Mouse (Mus musculus) limb, embryonic 11.5 days (tissue): Measurements from ENCODE around the gene Gm10722. TPM values are rescaled to one million over a fixed set of nuclear protein-coding genes. Genes with fewer than 3 reads are reported as not detected.
"Not testable (repeated sequence)": the region's sequence is repeated elsewhere in the genome, so short reads cannot be mapped to it uniquely, and the experiment has no call there.

Experiments used
- ATAC-seq: fragments of 200-750 bp; cut with Nextera tagmentation; 2 replicates; pipeline ENCODE4 v1.8.0; 2017; ENCODE audit warnings: low read depth; ENCODE audit not compliant: insufficient number of reproducible peaks, low FRiP score, low TSS enrichment
- DNase-seq: peaks from one replicate; pipeline ENCODE4 v3.0.0-alpha.2; 2015; ENCODE audit warnings: low spot score
- H3K27ac ChIP-seq: fragments of 300-500 bp; sonication (generic); replicated peaks from 2 replicates; pipeline ENCODE4 v1.5.1; 2014; ENCODE audit warnings: low read depth, mild to moderate bottlenecking, low read length
- H3K27me3 ChIP-seq: fragments of 300-500 bp; sonication (generic); 2 replicates; pipeline ENCODE4 v1.6.1; 2014; ENCODE audit warnings: mild to moderate bottlenecking, low read length, mixed read lengths; ENCODE audit not compliant: control insufficient read depth, insufficient read depth
- H3K36me3 ChIP-seq: fragments of 300-500 bp; sonication (generic); 2 replicates; pipeline ENCODE4 v1.6.1; 2014; ENCODE audit warnings: mild to moderate bottlenecking, low read length, moderate library complexity, mixed read lengths; ENCODE audit not compliant: control insufficient read depth, insufficient read depth
- H3K4me1 ChIP-seq: fragments of 300-500 bp; sonication (generic); 2 replicates; pipeline ENCODE4 v1.6.1; 2014; ENCODE audit warnings: low read length, mixed read lengths; ENCODE audit not compliant: control insufficient read depth, insufficient read depth
- H3K4me2 ChIP-seq: fragments of 300-500 bp; sonication (generic); 2 replicates; pipeline ENCODE4 v1.6.1; 2014; ENCODE audit warnings: low read depth, mild to moderate bottlenecking, moderate library complexity; ENCODE audit not compliant: severe bottlenecking
- H3K4me3 ChIP-seq: fragments of 300-500 bp; sonication (generic); 2 replicates; pipeline ENCODE4 v1.5.1; 2014; ENCODE audit warnings: low read depth, low read length
- H3K9ac ChIP-seq: fragments of 300-500 bp; sonication (generic); 2 replicates; pipeline ENCODE4 v1.6.1; 2014; ENCODE audit warnings: mild to moderate bottlenecking, low read length
- H3K9me3 ChIP-seq: fragments of 300-500 bp; sonication (generic); 2 replicates; pipeline ENCODE4 v1.6.1; 2016; ENCODE audit warnings: low read length; ENCODE audit not compliant: control insufficient read depth
- WGBS: fragments of 180-500 bp; shearing (Covaris S2); extraction: QIAGEN DNeasy Blood & Tissue Kit; methylation state at CpG from one replicate; pipeline ENCODE4 v1.1.7; 2014; 5-methylcytosine and 5-hydroxymethylcytosine counted together
- polyA plus RNA-seq: library from polyadenylated mRNA; unstranded; fragments of >200 nt; fragmentation: Nextera tagmentation; extraction: Ambion mirVana; gene quantifications from 2 replicates; pipeline ENCODE4 v1.2.1, GENCODE M21; 2014

Gene Gm10722
- polyA plus RNA-seq = not detected in 2 replicates

DNA sequence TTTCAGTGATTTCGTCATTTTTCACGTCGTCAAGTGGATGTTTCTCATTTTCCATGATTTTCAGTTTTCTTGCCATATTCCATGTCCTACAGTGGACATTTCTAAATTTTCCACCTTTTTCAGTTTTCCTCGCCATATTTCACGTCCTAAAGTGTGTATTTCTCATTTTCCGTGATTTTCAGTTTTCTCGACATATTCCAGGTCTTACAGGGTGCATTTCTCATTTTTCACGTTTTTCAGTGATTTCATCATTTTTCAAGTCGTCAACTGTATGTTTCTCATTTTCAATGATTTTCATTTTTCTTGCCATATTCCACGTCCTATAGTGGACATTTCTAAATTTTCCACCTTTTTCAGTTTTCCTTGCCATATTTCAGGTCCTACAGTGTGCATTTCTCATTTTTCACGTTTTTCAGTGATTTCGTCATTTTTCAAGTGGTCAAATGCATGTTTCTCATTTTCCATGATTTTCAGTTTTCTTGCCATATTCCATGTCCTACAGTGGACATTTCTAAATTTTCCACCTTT lies at the start of gene Gm10722:
Gene Gm10722, plus strand, starts transcription at position 478 of the 528 bp plus-strand sequence.
- not testable (repeated sequence) for H3K4me1 ChIP-seq, H3K36me3 ChIP-seq, H3K27ac ChIP-seq, H3K9me3 ChIP-seq, ATAC-seq, H3K4me3 ChIP-seq, H3K4me2 ChIP-seq, H3K9ac ChIP-seq, H3K27me3 ChIP-seq
- peak; percentile 21 for DNase-seq
- 67% methylated on average over 12 of the region's 12 CpGs for WGBS

DNA sequence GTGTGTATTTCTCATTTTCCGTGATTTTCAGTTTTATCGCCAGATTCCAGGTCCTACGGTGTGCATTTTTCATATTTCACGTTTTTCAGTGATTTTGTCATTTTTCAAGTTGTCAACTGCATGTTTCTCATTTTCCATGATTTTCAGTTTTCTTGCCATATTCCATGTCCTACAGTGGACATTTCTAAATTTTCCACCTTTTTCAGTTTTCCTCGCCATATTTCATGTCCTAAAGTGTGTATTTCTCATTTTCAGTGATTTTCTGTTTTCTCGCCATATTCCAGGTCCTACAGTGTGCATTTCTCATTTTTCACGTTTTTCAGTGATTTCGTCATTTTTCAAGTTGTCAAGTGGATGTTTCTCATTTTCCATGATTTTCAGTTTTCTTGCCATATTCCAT lies 284 bp downstream of the Gm10722 start:
- not testable (repeated sequence) for H3K9me3 ChIP-seq, H3K36me3 ChIP-seq, DNase-seq, H3K9ac ChIP-seq, H3K27me3 ChIP-seq, H3K27ac ChIP-seq, ATAC-seq, H3K4me2 ChIP-seq, H3K4me1 ChIP-seq, H3K4me3 ChIP-seq
- WGBS = 66% methylated on average over 8 of the region's 8 CpGs

DNA sequence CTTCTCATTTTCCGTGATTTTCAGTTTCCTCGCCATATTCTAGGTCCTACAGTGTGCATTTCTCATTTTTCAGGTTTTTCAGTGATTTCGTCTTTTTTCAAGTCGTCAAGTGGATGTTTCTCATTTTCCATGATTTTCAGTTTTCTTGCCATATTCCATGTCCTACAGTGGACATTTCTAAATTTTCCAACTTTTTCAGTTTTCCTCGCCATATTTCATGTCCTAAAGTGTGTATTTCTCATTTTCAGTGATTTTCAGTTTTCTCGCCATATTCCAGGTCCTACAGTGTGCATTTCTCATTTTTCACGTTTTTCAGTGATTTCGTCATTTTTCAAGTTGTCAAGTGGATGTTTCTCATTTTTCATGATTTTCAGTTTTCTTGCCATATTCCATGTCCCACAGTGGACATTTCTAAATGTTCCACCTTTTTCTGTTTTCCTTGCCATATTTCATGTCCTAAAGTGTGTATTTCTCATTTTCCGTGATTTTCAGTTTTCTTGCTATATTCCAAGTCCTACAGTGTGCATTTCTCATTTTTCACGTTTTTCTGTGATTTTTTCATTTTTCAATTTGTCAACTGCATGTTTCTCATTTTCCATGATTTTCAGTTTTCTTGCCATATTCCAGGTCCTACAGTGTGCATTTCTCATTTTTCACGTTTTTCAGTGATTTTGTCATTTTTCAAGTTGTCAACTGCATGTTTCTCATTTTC lies 1.4 kb downstream of the Gm10722 start:
- ATAC-seq = peak; percentile 92
- not testable (repeated sequence) for H3K4me3 ChIP-seq, H3K9me3 ChIP-seq, H3K4me2 ChIP-seq, H3K27me3 ChIP-seq, H3K4me1 ChIP-seq, H3K36me3 ChIP-seq, H3K27ac ChIP-seq, H3K9ac ChIP-seq, DNase-seq
- 58% methylated on average over 8 of the region's 11 CpGs for WGBS

DNA sequence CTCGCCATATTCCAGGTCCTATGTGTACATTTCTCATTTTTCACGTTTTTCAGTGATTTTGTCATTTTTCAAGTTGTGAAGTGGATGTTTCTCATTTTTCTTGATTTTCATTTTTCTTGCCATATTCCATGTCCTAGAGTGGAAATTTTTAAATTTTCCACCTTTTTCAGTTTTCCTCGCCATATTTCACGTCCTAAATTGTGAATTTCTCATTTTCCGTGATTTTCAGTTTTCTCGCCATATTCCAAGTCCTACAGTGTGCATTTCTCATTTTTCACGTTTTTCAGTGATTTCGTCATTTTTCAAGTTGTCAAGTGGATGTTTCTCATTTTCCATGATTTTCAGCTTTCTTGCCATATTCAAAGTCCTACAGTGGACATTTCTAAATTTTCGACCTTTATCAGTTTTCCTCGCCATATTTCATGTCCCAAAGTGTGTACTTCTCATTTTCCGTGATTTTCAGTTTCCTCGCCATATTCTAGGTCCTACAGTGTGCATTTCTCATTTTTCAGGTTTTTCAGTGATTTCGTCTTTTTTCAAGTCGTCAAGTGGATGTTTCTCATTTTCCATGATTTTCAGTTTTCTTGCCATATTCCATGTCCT lies 2.2 kb downstream of the Gm10722 start, which contains the start of gene Gm11168:
Gene Gm11168, plus strand, starts transcription at position 553 of the 603 bp plus-strand sequence.
- WGBS = 66% methylated on average over 6 of the region's 14 CpGs

DNA sequence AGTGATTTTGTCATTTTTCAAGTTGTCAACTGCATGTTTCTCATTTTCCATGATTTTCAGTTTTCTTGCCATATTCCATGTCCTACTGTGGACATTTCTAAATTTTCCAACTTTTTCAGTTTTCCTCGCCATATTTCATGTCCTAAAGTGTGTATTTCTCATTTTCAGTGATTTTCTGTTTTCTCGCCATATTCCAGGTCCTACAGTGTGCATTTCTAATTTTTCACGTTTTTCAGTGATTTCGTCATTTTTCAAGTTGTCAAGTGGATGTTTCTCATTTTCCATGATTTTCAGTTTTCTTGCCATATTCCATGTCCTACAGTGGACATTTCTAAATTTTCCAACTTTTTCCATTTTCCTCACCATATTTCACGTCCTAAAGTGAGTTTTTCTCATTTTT lies 5.5 kb downstream of the Gm10722 start:
- ATAC-seq, H3K4me3 ChIP-seq: not testable (repeated sequence)
- WGBS = 83% methylated on average over 1 of the region's 5 CpGs

More for the DNA sequence above, 2.2 kb downstream of the Gm10722 start, which contains the start of gene Gm11168:
- not testable (repeated sequence) for H3K27ac ChIP-seq, H3K27me3 ChIP-seq, H3K4me1 ChIP-seq, H3K9ac ChIP-seq, ATAC-seq, DNase-seq, H3K4me3 ChIP-seq, H3K4me2 ChIP-seq, H3K9me3 ChIP-seq, H3K36me3 ChIP-seq

DNA sequence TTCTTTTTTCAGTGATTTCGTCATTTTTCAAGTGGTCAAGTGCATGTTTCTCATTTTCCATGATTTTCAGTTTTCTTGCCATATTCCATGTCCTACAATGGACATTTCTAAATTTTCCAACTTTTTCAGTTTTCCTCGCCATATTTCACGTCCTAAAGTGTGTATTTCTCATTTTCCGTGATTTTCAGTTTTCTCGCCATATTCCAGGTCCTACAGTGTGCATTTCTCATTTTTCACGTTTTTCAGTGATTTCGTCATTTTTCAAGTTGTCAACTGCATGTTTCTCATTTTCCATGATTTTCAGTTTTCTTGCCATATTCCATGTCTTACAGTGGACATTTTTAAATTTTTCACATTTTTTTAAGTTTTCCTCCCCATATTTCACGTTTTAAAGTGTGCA lies 5.9 kb downstream of the Gm10722 start:
- H3K27ac ChIP-seq, DNase-seq, H3K4me1 ChIP-seq, H3K4me2 ChIP-seq, H3K9me3 ChIP-seq, H3K9ac ChIP-seq, H3K36me3 ChIP-seq, H3K4me3 ChIP-seq, H3K27me3 ChIP-seq: not testable (repeated sequence)
- 69% methylated on average over 7 of the region's 8 CpGs for WGBS
- ATAC-seq = peak; percentile 79

More for the DNA sequence above, 5.5 kb downstream of the Gm10722 start:
- not testable (repeated sequence) for H3K4me2 ChIP-seq, H3K27me3 ChIP-seq, H3K9ac ChIP-seq, H3K27ac ChIP-seq, H3K9me3 ChIP-seq, DNase-seq, H3K36me3 ChIP-seq, H3K4me1 ChIP-seq

DNA sequence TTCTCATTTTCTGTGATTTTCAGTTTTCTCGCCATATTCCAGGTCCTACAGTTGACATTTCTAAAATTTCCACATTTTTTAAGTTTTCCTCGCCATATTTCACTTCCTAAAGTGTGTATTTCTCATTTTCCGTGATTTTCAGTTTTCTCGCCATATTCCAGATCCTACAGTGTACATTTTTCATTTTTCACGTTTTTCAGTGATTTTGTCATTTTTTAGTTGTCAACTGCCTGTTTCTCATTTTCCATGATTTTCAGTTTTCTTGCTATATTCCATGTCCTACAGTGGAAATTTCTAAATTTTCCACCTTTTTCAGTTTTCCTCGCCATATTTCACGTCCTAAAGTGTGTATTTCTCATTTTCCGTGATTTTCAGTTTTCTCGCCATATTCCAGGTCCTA lies 6.5 kb downstream of the Gm10722 start:
- not testable (repeated sequence) for H3K9ac ChIP-seq, H3K27me3 ChIP-seq, H3K4me2 ChIP-seq, H3K9me3 ChIP-seq, H3K27ac ChIP-seq, H3K36me3 ChIP-seq, H3K4me3 ChIP-seq, H3K4me1 ChIP-seq, DNase-seq
- whole genome bisulfite sequencing = 77% methylated on average over 7 of the region's 9 CpGs
- 0 out of 2 replicates have a peak, but pooled peaks have one; percentile 31 for ATAC-seq

DNA sequence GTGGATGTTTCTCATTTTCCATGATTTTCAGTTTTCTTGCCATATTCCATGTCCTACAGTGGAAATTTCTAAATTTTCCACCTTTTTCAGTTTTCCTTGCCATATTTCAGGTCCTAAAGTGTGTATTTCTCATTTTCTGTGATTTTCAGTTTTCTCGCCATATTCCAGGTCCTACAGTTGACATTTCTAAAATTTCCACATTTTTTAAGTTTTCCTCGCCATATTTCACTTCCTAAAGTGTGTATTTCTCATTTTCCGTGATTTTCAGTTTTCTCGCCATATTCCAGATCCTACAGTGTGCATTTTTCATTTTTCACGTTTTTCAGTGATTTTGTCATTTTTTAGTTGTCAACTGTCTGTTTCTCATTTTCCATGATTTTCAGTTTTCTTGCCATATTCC lies 8.6 kb downstream of the Gm10722 start:
- not testable (repeated sequence) for H3K36me3 ChIP-seq, H3K4me2 ChIP-seq, H3K9ac ChIP-seq, H3K4me3 ChIP-seq, H3K9me3 ChIP-seq, H3K27ac ChIP-seq, H3K27me3 ChIP-seq, H3K4me1 ChIP-seq, DNase-seq
- WGBS = no CpG with 5 or more reads among the region's 5 CpGs
- peak; percentile 63 for ATAC-seq
